Mouse (Mus musculus) olfactory bulb, adult 2 months (tissue): Measurements from ENCODE around the gene Olfr1410.

ENCODE experiments used
- CTCF ChIP-seq: fragments of 200-500 bp; IDR thresholded peaks from 2 replicates; pipeline ENCODE4 v1.5.1; 2012; ENCODE audit warnings: low read depth, mild to moderate bottlenecking, low read length, moderate library complexity; ENCODE audit not compliant: insufficient read depth
- POLR2A ChIP-seq: fragments of 200-500 bp; IDR thresholded peaks from 2 replicates; pipeline ENCODE4 v1.6.1; 2012; ENCODE audit warnings: mild to moderate bottlenecking, low read depth, low read length, moderate library complexity; ENCODE audit not compliant: insufficient read depth

DNA sequence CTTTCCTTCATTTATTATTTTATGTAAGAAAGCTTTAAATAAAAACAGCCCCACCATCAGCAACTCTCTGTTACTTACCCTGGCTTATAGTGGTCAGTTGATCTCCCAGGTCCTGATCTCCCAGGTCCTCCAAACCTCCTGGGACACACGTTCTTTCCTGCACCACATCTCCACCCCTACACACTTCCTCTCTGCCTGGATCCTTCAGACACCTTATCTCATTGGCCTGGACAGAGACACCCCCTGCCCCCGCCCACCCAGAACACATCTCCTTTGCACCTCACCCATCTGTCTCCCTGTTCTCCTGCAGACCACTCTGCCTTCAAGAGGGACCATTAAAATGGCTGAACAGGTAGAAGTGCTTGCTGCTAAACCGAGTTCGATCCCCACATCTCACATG lies 41.4 kb downstream of the Olfr1410 start:
- no peak for TF ChIP-seq CTCF
- no peak for TF ChIP-seq POLR2A
